8 mouse cellular contexts compared by ENCODE assay signal in genomic region chr19:46349550-46349949, GRCm38 (mm10). TPM values are rescaled to one million over a fixed set of nuclear protein-coding genes. Genes with fewer than 3 reads are reported as not detected.
DNase-seq lines count a peak whose midpoint lies in the region; ATAC-seq and TF ChIP-seq lines count a peak whose summit lies in the region.

No protein-coding gene starts in this region.

- TF ChIP-seq POLR2A in kidney, adult 2 months (IDR thresholded peaks at IDR 0.05; ENCODE audit: low read depth, low read length), result no peak
- no peak for TF ChIP-seq POLR2A in cortical plate, adult 2 months (IDR thresholded peaks at IDR 0.05; ENCODE audit: extremely low read depth, insufficient read depth, low read length)

- peak overlapping the region; percentile 75 for H3K4me2 ChIP-seq in hindbrain, embryonic 15.5 days
- peak overlapping the region; percentile 56 for H3K4me2 ChIP-seq in midbrain, postnatal 0 days (ENCODE audit: low read depth, low read length, poor library complexity, severe bottlenecking)

- H3K27me3 ChIP-seq in kidney, adult 2 months (replicated peaks; ENCODE audit: control insufficient read depth, insufficient read depth, low read length), result no peaks in the 10 kb centered on the region
- no peaks in the 10 kb centered on the region; the same call in 1 of the 2 replicates for H3K27me3 ChIP-seq in hindbrain, embryonic 15.5 days
- no peaks in the 10 kb centered on the region for H3K27me3 ChIP-seq in midbrain, postnatal 0 days (ENCODE audit: insufficient read depth, low read length)

- no peak overlapping the region for H3K27ac ChIP-seq in kidney, adult 2 months (ENCODE audit: insufficient read depth, low read depth, low read length)
- no peak overlapping the region for H3K27ac ChIP-seq in cortical plate, adult 2 months (ENCODE audit: insufficient read depth, low read length)
- H3K27ac ChIP-seq in hindbrain, embryonic 15.5 days (replicated peaks), result peak overlapping the region; percentile 94
- H3K27ac ChIP-seq in midbrain, postnatal 0 days (ENCODE audit: low read depth, low read length), result peak overlapping the region; percentile 88

- no peaks in the 10 kb centered on the region for H3K9me3 ChIP-seq in hindbrain, embryonic 15.5 days
- no peaks in the 10 kb centered on the region for H3K9me3 ChIP-seq in midbrain, postnatal 0 days (ENCODE audit: low read length)

- H3K9ac ChIP-seq in hindbrain, embryonic 15.5 days, result peak overlapping the region; percentile 81
- H3K9ac ChIP-seq in midbrain, postnatal 0 days (replicated peaks; ENCODE audit: low read length, poor library complexity, severe bottlenecking), result peak overlapping the region; percentile 80

- H3K4me3 ChIP-seq in kidney, adult 2 months (ENCODE audit: insufficient read depth, low read depth, low read length), result peak overlapping the region; percentile 81
- peak overlapping the region; percentile 85 for H3K4me3 ChIP-seq in cortical plate, adult 2 months (ENCODE audit: insufficient read depth, low read length)
- peak overlapping the region; percentile 58 for H3K4me3 ChIP-seq in hindbrain, embryonic 15.5 days
- peak overlapping the region; percentile 56 for H3K4me3 ChIP-seq in midbrain, postnatal 0 days (ENCODE audit: low read depth, low read length)

- peaks cover 6% of the 10 kb centered on the region; the same call in 1 of the 2 replicates for H3K4me1 ChIP-seq in kidney, adult 2 months (ENCODE audit: control insufficient read depth, insufficient read depth, low read length)
- peaks cover 5% of the 10 kb centered on the region; the same call in 1 of the 2 replicates for H3K4me1 ChIP-seq in cortical plate, adult 2 months (ENCODE audit: control insufficient read depth, insufficient read depth, low read length)
- H3K4me1 ChIP-seq in hindbrain, embryonic 15.5 days (replicated peaks), result peaks cover 26% of the 10 kb centered on the region
- H3K4me1 ChIP-seq in midbrain, postnatal 0 days (ENCODE audit: insufficient read depth, low read length), result peaks cover 8% of the 10 kb centered on the region; the same call in 1 of the 2 replicates

- 42% methylated on average over 6 of the region's 6 CpGs for WGBS in kidney, adult 2 months
- WGBS in hindbrain, embryonic 15.5 days, result 26% methylated on average over 6 of the region's 6 CpGs
- WGBS in midbrain, postnatal 0 days, result 24% methylated on average over 6 of the region's 6 CpGs

- H3K36me3 ChIP-seq in kidney, adult 2 months (ENCODE audit: control insufficient read depth, insufficient read depth, low read length), result no peaks in the 10 kb centered on the region
- H3K36me3 ChIP-seq in hindbrain, embryonic 15.5 days, result no peaks in the 10 kb centered on the region
- H3K36me3 ChIP-seq in midbrain, postnatal 0 days (ENCODE audit: insufficient read depth, low read length), result no peaks in the 10 kb centered on the region

- no peak for TF ChIP-seq CTCF in kidney, adult 2 months (conservative IDR thresholded peaks at IDR 0.05; ENCODE audit: insufficient read depth, insufficient read length, low read depth, low read length)
- TF ChIP-seq CTCF in cortical plate, adult 2 months (IDR thresholded peaks at IDR 0.05; ENCODE audit: extremely low read depth, insufficient read depth, low read length), result no peak
- TF ChIP-seq CTCF in midbrain, postnatal 0 days (IDR thresholded peaks at IDR 0.05), result no peak

- ATAC-seq in hindbrain, embryonic 15.5 days (ENCODE audit: low FRiP score, low read depth), result peak; percentile 32
- 0 out of 2 replicates have a peak, but pooled peaks have one; percentile 12 for ATAC-seq in midbrain, postnatal 0 days (ENCODE audit: low FRiP score)
- ATAC-seq in CD4-positive, CD25-positive, alpha-beta regulatory T cell, adult 4 months, result no peak

- DNase-seq in kidney, adult 2 months, result no peak
- DNase-seq in kidney, adult 18-20 months, result no peak
- no peak for DNase-seq in midbrain, postnatal 0 days (ENCODE audit: low spot score)
- DNase-seq in urinary bladder, adult 18-20 months (ENCODE audit: low spot score in 2 of 2), result no peak
- no peak for DNase-seq in spleen, postnatal 14 days (ENCODE audit: low spot score in 2 of 2)

RNA-seq across cellular contexts. Expression of gene 2310034G01Rik, which starts 0.6 kb away (rescaled TPM):
- polyA plus RNA-seq in kidney, adult 2 months (2012; rRNA removed), result 1.5 and 1.6 TPM in 2 replicates
- 1.7 and 2.4 TPM in 2 replicates for polyA plus RNA-seq in cortical plate, adult 2 months (2012; rRNA removed)
- 2.0 and 2.3 TPM in 2 replicates for polyA plus RNA-seq in hindbrain, embryonic 15.5 days (2015; fragmentation: Nextera tagmentation; extraction: Ambion mirVana)
- total RNA-seq in midbrain, postnatal 0 days (2014; rRNA removed), result 2.0 and 3.8 TPM in 2 replicates
- 2.0 and 2.2 TPM in 2 replicates for polyA plus RNA-seq in midbrain, postnatal 0 days (2015; fragmentation: Nextera tagmentation; extraction: Ambion mirVana)
- under 1 TPM in 1 of 2 experiments, not detected in 1; 0.23 TPM for polyA plus RNA-seq in CD4-positive, CD25-positive, alpha-beta regulatory T cell, adult 4 months (2017; shearing (Covaris generic))

RNA-seq across cellular contexts. Expression of gene Mfsd13a, which starts 8.6 kb away (rescaled TPM):
- polyA plus RNA-seq in kidney, adult 2 months (2012; rRNA removed), result 34.7 and 43.8 TPM in 2 replicates
- 35.9 and 40.5 TPM in 2 replicates for polyA plus RNA-seq in cortical plate, adult 2 months (2012; rRNA removed)
- polyA plus RNA-seq in hindbrain, embryonic 15.5 days (2015; fragmentation: Nextera tagmentation; extraction: Ambion mirVana), result 12.3 and 12.5 TPM in 2 replicates
- total RNA-seq in midbrain, postnatal 0 days (2014; rRNA removed), result 7.2 and 19.2 TPM in 2 replicates
- polyA plus RNA-seq in midbrain, postnatal 0 days (2015; fragmentation: Nextera tagmentation; extraction: Ambion mirVana), result 10.6 and 11.4 TPM in 2 replicates
- 10 to 100 TPM in 1 of 2 experiments, 1 to 10 TPM in 1; 3.8 to 10.5 TPM for polyA plus RNA-seq in CD4-positive, CD25-positive, alpha-beta regulatory T cell, adult 4 months (2017; shearing (Covaris generic))

RNA-seq across cellular contexts. Expression of gene Cuedc2, which starts 11.0 kb away (rescaled TPM):
- polyA plus RNA-seq in kidney, adult 2 months (2012; rRNA removed), result 69.8 and 72.0 TPM in 2 replicates
- 233 and 235 TPM in 2 replicates for polyA plus RNA-seq in cortical plate, adult 2 months (2012; rRNA removed)
- polyA plus RNA-seq in hindbrain, embryonic 15.5 days (2015; fragmentation: Nextera tagmentation; extraction: Ambion mirVana), result 336 and 347 TPM in 2 replicates
- 157 and 177 TPM in 2 replicates for total RNA-seq in midbrain, postnatal 0 days (2014; rRNA removed)
- polyA plus RNA-seq in midbrain, postnatal 0 days (2015; fragmentation: Nextera tagmentation; extraction: Ambion mirVana), result 314 and 337 TPM in 2 replicates
- polyA plus RNA-seq in CD4-positive, CD25-positive, alpha-beta regulatory T cell, adult 4 months (2017; shearing (Covaris generic)), result 10 to 100 TPM; 56.3 to 62.6 TPM

RNA-seq across cellular contexts. Expression of gene Fbxl15, which starts 21.6 kb away (rescaled TPM):
- 26.1 and 35.8 TPM in 2 replicates for polyA plus RNA-seq in kidney, adult 2 months (2012; rRNA removed)
- 42.8 and 42.9 TPM in 2 replicates for polyA plus RNA-seq in cortical plate, adult 2 months (2012; rRNA removed)
- polyA plus RNA-seq in hindbrain, embryonic 15.5 days (2015; fragmentation: Nextera tagmentation; extraction: Ambion mirVana), result 47.1 and 51.8 TPM in 2 replicates
- total RNA-seq in midbrain, postnatal 0 days (2014; rRNA removed), result 48.3 and 57.8 TPM in 2 replicates
- 55.2 and 56.8 TPM in 2 replicates for polyA plus RNA-seq in midbrain, postnatal 0 days (2015; fragmentation: Nextera tagmentation; extraction: Ambion mirVana)
- polyA plus RNA-seq in CD4-positive, CD25-positive, alpha-beta regulatory T cell, adult 4 months (2017; shearing (Covaris generic)), result 1 to 10 TPM; 5.1 TPM

RNA-seq across cellular contexts. Expression of gene Psd, which starts 22.6 kb away (rescaled TPM):
- 1.9 and 2.7 TPM in 2 replicates for polyA plus RNA-seq in kidney, adult 2 months (2012; rRNA removed)
- polyA plus RNA-seq in cortical plate, adult 2 months (2012; rRNA removed), result 617 and 701 TPM in 2 replicates
- 119 and 145 TPM in 2 replicates for polyA plus RNA-seq in hindbrain, embryonic 15.5 days (2015; fragmentation: Nextera tagmentation; extraction: Ambion mirVana)
- 471 and 481 TPM in 2 replicates for total RNA-seq in midbrain, postnatal 0 days (2014; rRNA removed)
- polyA plus RNA-seq in midbrain, postnatal 0 days (2015; fragmentation: Nextera tagmentation; extraction: Ambion mirVana), result 179 and 185 TPM in 2 replicates
- polyA plus RNA-seq in CD4-positive, CD25-positive, alpha-beta regulatory T cell, adult 4 months (2017; shearing (Covaris generic)), result 1 to 10 TPM; 3.8 to 6.5 TPM

Comparison
In these comparisons a context has a peak if more than half of its experiments do, and no peak if none do; other contexts are left out.
1. H3K27ac ChIP-seq: peak in hindbrain, embryonic 15.5 days (single experiment) and midbrain, postnatal 0 days (single experiment); none in kidney, adult 2 months (single experiment) and cortical plate, adult 2 months (single experiment).
2. Peak in every context shown above with its lines, with median percentiles within 50 percentile points of each other: H3K4me3 ChIP-seq.